Mouse (Mus musculus) CH12F3 (cell line): ENCODE data around the gene Zfp808.
"Not testable (repeated sequence)": the region's sequence is repeated elsewhere in the genome, so short reads cannot be mapped to it uniquely, and the experiment has no call there.

Source experiments
- in situ Hi-C: fragments of 300-500 bp; cut with MboI; formaldehyde crosslinking; loops from 2 replicates; pipeline ENCODE4 v1.14.3; 2020; ENCODE audit warnings: low sequenced_read_pairs

The Zfp808 gene

GRCm38 (mm10) chr13:62129432-62130171 lies at the start of gene Zfp808:
Zfp808 (plus strand) TSS chr13:62129886.
- in situ Hi-C loops: not testable (repeated sequence)

DNA sequence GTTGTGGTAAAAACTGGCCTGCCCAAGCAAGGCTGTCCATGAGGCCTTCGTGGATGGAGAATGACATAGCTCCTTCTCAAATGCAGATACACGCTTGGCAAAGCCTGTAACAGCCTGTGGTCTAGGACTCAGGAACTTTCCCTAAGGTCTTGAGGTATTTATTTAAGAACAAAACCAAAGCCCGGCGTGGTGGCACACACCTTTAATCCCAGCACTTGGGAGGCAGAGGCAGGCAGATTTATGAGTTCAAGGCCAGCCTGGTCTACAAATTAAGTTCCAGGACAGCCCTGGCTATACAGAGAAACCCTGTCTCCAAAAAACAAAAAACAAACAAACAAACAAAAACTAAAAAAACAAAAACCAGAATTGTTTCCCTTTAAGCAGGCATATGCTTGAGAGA lies 30.9 kb upstream of the Zfp808 start:
- in situ Hi-C loops: not testable (repeated sequence)

DNA sequence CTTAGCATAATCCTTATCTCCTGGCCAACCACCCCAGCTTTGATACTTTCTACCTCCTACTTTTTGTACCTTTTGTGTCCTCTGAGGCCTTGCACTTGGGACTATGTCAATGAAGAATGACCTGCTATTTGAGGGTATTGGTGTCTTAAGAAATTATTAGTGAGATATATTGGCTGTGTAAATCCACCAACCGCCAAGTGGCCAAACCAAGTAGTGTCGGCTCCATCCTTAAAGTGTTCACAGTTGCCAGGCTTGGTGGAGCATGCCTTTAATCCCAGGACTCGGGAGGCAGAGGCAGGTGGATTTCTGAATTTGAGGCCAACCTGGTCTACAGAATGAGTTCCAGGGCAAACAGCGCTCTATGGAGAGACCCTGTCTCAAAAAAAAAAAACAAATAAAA lies 30.2 kb upstream of the Zfp808 start:
- in situ Hi-C loops: not testable (repeated sequence)

GRCm38 (mm10) chr13:62102368-62102767 lies 27.3 kb upstream of the Zfp808 start:
- in situ Hi-C loops: not testable (repeated sequence)

DNA sequence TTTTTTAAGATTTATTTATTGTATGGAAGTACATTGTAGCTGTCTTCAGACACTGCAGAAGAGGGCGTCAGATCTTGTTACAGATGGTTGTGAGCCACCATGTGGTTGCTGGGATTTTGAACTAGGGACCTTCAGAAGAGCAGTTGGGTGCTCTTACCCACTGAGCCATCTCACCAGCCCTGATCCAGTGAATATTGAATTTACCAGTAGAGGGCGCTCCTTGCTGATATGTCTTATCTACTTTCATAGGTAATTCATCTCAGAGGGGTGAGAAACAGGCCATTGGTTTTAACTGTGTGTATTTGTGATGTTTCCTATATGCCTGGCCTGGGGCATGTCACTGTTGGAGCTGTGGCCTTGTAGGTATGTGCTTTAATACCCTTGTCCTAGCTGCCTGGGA lies 13.8 kb upstream of the Zfp808 start:
- in situ Hi-C loops: not testable (repeated sequence)

DNA sequence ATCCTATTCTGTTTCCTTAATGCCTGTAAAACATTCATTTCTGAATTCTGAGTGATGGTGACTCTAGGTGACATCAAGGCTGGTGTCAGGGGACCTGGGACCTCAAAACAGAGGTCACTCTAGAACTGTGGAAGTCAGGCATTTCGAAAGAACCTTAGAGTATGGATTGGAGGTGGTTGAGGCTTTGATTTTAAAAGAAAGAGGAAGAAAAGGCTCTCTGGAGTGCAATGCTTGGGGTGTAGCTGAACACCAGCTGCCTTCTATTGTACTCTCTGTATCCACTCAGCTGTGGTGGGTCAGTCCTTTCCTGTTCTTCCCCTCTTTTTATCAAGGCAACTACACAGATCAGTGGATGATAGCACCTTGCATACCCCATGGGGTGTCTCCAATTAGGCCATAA lies 8.1 kb upstream of the Zfp808 start:
- in situ Hi-C loops: not testable (repeated sequence)

DNA sequence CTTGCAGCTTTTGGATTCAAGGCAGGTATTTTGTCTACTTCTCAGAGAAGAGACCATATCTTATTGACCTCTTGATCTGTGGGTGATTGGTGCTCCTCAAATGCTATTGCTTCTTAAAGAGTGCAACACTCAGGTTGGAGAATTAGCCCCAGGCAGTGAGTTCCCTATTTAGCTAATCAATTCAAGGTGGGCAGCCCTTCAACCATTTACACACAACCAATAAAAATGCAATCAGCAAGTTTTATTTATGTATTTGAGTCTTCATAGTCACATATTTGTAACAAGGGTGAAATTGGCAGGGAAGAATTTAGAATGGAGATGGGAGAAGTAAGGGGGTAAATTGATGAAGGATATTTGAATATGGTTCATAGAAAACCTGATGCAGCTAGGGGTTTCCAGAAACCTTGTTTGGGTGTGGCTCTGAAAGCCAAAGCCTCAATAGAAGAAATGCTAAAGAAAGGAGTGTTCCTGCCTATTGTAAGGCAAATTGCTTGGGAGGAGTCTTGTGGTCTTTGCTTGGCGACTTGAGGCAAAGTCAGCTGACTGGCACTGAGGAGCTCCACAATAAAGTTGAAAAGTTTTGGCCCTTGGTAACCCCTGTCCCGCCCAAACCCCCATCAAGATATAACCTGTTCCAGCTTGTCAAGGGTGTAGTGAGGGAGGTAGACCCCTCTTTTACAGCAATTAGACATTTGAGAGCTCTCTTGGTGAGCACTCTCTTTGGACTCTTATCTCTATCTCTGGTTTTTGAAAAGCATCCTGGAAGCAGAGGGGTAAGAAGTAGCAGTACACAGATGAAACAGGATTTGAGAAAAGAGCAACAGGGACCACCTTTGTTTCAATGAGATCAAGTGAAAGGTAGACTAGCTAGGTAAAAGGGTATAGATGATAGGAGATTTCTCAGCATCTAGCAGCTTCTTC lies 52.4 kb downstream of the Zfp808 start:
- in situ Hi-C loops: not testable (repeated sequence)

GRCm38 (mm10) chr13:62245264-62245663 lies 115.6 kb downstream of the Zfp808 start:
- in situ Hi-C loops: no loop called here

DNA sequence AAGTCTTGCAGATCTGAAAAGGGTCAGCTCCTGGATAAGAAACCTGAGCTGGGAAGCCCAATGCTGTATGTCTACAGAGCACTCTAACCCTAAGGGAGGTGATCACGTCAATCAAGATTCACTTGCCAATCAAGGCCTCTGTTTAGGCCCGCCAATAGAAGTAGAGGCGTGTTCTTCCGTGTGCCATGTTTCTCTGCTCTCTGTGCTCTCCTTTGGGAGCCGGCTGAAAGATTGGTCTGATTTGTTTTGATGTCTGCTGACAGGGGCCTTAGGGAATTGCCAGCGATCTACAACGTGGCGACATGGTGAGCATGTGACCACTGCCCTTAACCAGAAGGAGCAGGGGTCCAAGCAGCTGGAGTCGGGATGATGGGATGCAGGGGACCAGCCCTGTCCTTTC lies 125.5 kb downstream of the Zfp808 start:
- in situ Hi-C loops: not testable (repeated sequence)

DNA sequence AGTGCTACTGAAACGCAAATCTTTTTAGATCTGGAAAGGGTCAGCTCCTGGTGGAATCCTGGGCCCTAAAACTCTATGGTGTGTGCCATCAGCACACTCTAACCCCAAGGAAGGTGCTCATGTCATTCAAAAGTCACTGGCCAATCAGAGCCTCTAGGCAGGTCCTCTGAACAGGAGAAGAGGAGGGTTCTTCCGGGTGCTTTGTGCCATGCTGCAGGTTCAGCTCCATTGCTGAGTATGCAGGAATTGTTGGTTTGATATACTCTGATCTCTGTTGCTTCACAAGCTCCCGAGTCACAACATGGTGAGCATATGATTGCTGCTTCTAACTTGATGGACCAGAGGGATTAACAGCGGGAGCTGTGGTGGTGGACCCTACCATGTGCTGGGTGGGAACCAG lies 133.7 kb downstream of the Zfp808 start:
- in situ Hi-C loops: no loop called here
